Mouse (Mus musculus): ENCODE data around the gene Cdkl5. TPM values are rescaled to one million over a fixed set of nuclear protein-coding genes. Genes with fewer than 3 reads are reported as not detected.

Gene Cdkl5
- 2.7 and 3.2 TPM in 2 replicates for polyA plus RNA-seq (2016; fragmentation: Nextera tagmentation; extraction: Ambion mirVana)

GRCm38 (mm10) chrX:160994543-160995121 lies at the start of gene Cdkl5:
Cdkl5 (minus strand) TSS chrX:160994704.
- Histone ChIP-seq H3K9ac (peak within 1 kb of the TSS; percentile 64), H3K9me3 (no peaks in the 10 kb centered on the region), H3K4me3 (peak within 1 kb of the TSS; percentile 59), H3K36me3 (no peaks in the 10 kb centered on the region), H3K4me2 (replicated peaks) (peak within 1 kb of the TSS; percentile 60), H3K27me3 (replicated peaks) (peaks cover 5% of the 10 kb centered on the region; the same call in 1 of the 2 replicates), H3K27ac (peak within 1 kb of the TSS; percentile 37; the same call in 1 of the 2 replicates), H3K4me1 (no peaks in the 10 kb centered on the region)
- 22% methylated on average over 53 of the region's 53 CpGs for WGBS
- ATAC-seq (ENCODE audit: low FRiP score, low read depth) = peak; percentile 95

DNA sequence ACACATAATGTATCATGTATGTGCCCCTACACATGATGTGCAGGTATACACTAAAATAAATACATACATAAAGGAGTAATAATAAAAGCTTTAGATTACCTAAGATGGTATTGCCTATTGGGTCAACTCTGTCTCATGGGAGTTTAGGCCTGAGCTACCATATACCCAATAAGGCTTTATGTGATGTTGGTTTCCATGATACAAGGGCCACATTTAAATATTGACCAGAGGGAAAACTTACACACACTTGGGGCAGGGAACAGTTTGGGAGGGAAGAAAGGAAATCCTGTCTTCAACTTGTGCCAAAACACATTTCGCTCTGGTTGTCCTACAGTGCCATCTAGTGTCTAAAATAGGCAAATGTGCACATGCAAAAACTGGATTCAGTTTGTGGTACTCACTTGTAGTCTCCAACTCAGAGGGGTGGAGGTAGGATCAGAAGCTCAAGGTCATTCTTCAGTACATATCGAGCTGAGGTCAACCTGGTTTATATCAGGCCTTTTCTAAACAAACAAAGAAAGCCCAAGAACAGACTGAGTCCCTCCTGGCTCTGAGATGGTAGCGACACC lies 38.8 kb upstream of the Cdkl5 start:
- Histone ChIP-seq H3K9me3 (no peaks in the 10 kb centered on the region), H3K27me3 (replicated peaks) (no peaks in the 10 kb centered on the region), H3K27ac (no peak overlapping the region), H3K4me1 (no peaks in the 10 kb centered on the region), H3K4me3 (no peak overlapping the region), H3K4me2 (replicated peaks) (no peak overlapping the region), H3K9ac (no peak overlapping the region), H3K36me3 (no peaks in the 10 kb centered on the region)
- WGBS = 48% methylated on average over 3 of the region's 3 CpGs
- no peak; the same call in 1 of the 2 replicates for ATAC-seq (ENCODE audit: low FRiP score, low read depth)

GRCm38 (mm10) chrX:161032423-161032822 lies 37.9 kb upstream of the Cdkl5 start:
- H3K9me3 ChIP-seq = no peaks in the 10 kb centered on the region
- no peak overlapping the region for H3K4me2 ChIP-seq (replicated peaks)
- no peak for ATAC-seq (ENCODE audit: low FRiP score, low read depth)
- no peaks in the 10 kb centered on the region for H3K36me3 ChIP-seq
- H3K4me1 ChIP-seq = no peaks in the 10 kb centered on the region
- H3K27ac ChIP-seq = no peak overlapping the region
- 27% methylated on average over 2 of the region's 2 CpGs for WGBS
- H3K4me3 ChIP-seq = no peak overlapping the region
- H3K9ac ChIP-seq = no peak overlapping the region
- H3K27me3 ChIP-seq (replicated peaks) = no peaks in the 10 kb centered on the region

DNA sequence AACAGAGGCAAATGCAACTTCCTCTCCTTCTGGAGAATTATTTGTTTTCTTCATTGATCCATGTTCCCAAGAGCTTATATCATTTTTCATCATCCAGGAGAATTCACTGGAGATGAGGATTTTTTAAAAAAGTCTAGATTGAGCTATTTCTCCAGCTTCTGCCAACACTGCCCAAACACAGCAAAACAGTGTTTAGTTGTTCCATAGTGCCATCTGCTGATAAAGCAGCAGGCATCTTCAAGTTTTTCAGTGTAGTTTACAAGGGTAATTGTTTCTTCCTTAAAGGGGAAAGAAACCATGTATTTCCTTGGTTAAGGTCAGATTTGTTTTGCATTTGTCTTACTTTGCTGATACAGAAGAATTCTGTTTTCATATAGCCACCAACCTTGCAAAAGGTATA lies 35.7 kb upstream of the Cdkl5 start:
- H3K4me1 ChIP-seq = no peaks in the 10 kb centered on the region
- no peaks in the 10 kb centered on the region for H3K27me3 ChIP-seq (replicated peaks)
- no peak overlapping the region for H3K4me3 ChIP-seq
- no peaks in the 10 kb centered on the region for H3K36me3 ChIP-seq
- H3K9ac ChIP-seq = no peak overlapping the region
- H3K9me3 ChIP-seq = no peaks in the 10 kb centered on the region
- no peak overlapping the region for H3K27ac ChIP-seq
- no peak for ATAC-seq (ENCODE audit: low FRiP score, low read depth)
- no peak overlapping the region for H3K4me2 ChIP-seq (replicated peaks)

DNA sequence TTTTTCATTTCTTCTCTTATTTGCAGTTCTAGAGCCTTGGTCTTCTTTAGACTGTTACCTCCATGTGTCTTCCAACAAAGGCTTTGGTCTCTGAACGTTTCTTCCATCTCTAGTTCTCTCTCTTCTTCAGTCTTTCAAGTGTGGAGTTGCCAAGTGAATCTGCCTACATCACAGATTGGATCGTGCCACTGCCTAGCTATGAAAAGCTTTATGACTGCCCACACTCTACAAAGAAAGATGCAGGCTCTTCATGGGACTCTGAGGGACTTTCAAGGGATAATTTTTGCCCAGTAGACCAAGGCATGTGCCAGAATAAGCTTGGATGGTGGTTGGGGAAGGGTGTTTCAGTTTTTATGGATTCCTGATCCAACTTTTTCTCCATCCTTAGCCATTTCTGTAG lies 30.0 kb upstream of the Cdkl5 start:
- H3K9me3 ChIP-seq = no peaks in the 10 kb centered on the region
- no peak overlapping the region for H3K9ac ChIP-seq
- no peaks in the 10 kb centered on the region for H3K4me1 ChIP-seq
- no peaks in the 10 kb centered on the region for H3K36me3 ChIP-seq
- WGBS = 80% methylated on average over 2 of the region's 2 CpGs
- no peak overlapping the region for H3K4me2 ChIP-seq (replicated peaks)
- H3K4me3 ChIP-seq = no peak overlapping the region
- ATAC-seq (ENCODE audit: low FRiP score, low read depth) = no peak
- H3K27ac ChIP-seq = no peak overlapping the region
- no peaks in the 10 kb centered on the region for H3K27me3 ChIP-seq (replicated peaks)

GRCm38 (mm10) chrX:161021548-161021947 lies 27.0 kb upstream of the Cdkl5 start:
- 0 out of 2 replicates have a peak, but pooled peaks have one; percentile 13 for ATAC-seq (ENCODE audit: low FRiP score, low read depth)
- 50% methylated on average over 7 of the region's 7 CpGs for WGBS

GRCm38 (mm10) chrX:161018179-161018578 lies 23.7 kb upstream of the Cdkl5 start:
- H3K9me3 ChIP-seq = no peaks in the 10 kb centered on the region
- no peaks in the 10 kb centered on the region for H3K27me3 ChIP-seq (replicated peaks)
- no peaks in the 10 kb centered on the region for H3K4me1 ChIP-seq
- WGBS = 68% methylated on average over 1 of the region's 1 CpGs
- no peak overlapping the region for H3K4me3 ChIP-seq
- no peak for ATAC-seq (ENCODE audit: low FRiP score, low read depth)
- H3K9ac ChIP-seq = no peak overlapping the region
- H3K36me3 ChIP-seq = no peaks in the 10 kb centered on the region
- no peak overlapping the region for H3K27ac ChIP-seq
- H3K4me2 ChIP-seq (replicated peaks) = no peak overlapping the region

More at GRCm38 (mm10) chrX:161021548-161021947, 27.0 kb upstream of the Cdkl5 start:
- H3K9ac ChIP-seq = no peak overlapping the region
- H3K4me3 ChIP-seq = no peak overlapping the region
- no peak overlapping the region for H3K27ac ChIP-seq
- no peaks in the 10 kb centered on the region for H3K9me3 ChIP-seq
- H3K36me3 ChIP-seq = no peaks in the 10 kb centered on the region
- H3K4me1 ChIP-seq = no peaks in the 10 kb centered on the region
- no peak overlapping the region for H3K4me2 ChIP-seq (replicated peaks)
- H3K27me3 ChIP-seq (replicated peaks) = no peaks in the 10 kb centered on the region

- Histone ChIP-seq H3K9me3 (no peaks in the 10 kb centered on the region), H3K4me1 (no peaks in the 10 kb centered on the region), H3K27ac (no peak overlapping the region), H3K4me2 (replicated peaks) (no peak overlapping the region), H3K4me3 (no peak overlapping the region), H3K36me3 (no peaks in the 10 kb centered on the region), H3K27me3 (replicated peaks) (no peaks in the 10 kb centered on the region), H3K9ac (no peak overlapping the region)
- 90% methylated on average over 1 of the region's 1 CpGs for WGBS
- ATAC-seq (ENCODE audit: low FRiP score, low read depth) = no peak
These were observed 11.8 kb upstream of the Cdkl5 start for GRCm38 (mm10) chrX:161006272-161006671.

GRCm38 (mm10) chrX:160996051-160996450 lies 1.5 kb upstream of the Cdkl5 start:
- H3K4me3 ChIP-seq = no peak overlapping the region
- whole genome bisulfite sequencing = 22% methylated on average over 5 of the region's 5 CpGs
- peaks cover 5% of the 10 kb centered on the region; the same call in 1 of the 2 replicates for H3K27me3 ChIP-seq (replicated peaks)
- no peak for ATAC-seq (ENCODE audit: low FRiP score, low read depth)
- H3K9me3 ChIP-seq = no peaks in the 10 kb centered on the region
- no peak overlapping the region for H3K9ac ChIP-seq
- H3K4me1 ChIP-seq = no peaks in the 10 kb centered on the region
- no peaks in the 10 kb centered on the region for H3K36me3 ChIP-seq
- no peak overlapping the region for H3K27ac ChIP-seq
- peak overlapping the region; percentile 45; the same call in 1 of the 2 replicates for H3K4me2 ChIP-seq (replicated peaks)

DNA sequence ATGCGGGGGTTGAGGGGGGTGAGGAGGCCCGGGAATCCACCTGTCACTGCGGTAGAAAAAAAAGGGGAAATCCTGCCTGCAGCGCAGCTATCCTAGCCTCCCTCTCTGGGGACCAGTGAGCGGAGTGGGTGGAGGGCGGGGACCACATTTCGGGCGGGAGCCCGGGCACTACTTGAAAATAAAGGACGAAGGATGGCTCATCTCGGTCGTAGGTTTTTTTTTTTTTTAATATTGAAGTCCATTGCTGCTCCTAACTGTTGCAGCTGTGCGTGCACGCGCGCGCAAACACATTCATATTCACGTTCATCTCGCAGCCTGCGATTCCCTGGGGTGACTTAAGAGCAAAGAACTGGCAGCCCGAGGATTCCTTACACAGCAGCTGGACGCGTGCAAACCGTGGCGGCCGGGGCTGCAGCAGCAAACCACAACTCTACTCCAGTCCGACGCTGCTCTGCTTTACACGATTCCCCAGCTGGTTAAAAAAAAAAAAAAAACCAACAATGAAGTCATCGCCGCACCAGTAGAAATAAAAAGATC lies 695 bp upstream of the Cdkl5 start:
- H3K9me3 ChIP-seq = no peaks in the 10 kb centered on the region
- H3K4me3 ChIP-seq = peak overlapping the region; percentile 59
- WGBS = 21% methylated on average over 31 of the region's 31 CpGs
- no peaks in the 10 kb centered on the region for H3K36me3 ChIP-seq
- peak overlapping the region; percentile 45 for H3K4me2 ChIP-seq (replicated peaks)
- no peaks in the 10 kb centered on the region for H3K4me1 ChIP-seq
- peak; percentile 45 for ATAC-seq (ENCODE audit: low FRiP score, low read depth)
- H3K27me3 ChIP-seq (replicated peaks) = peaks cover 5% of the 10 kb centered on the region; the same call in 1 of the 2 replicates
- peak overlapping the region; percentile 26; the same call in 1 of the 2 replicates for H3K27ac ChIP-seq
- H3K9ac ChIP-seq = no peak overlapping the region

GRCm38 (mm10) chrX:160993749-160994539 lies 560 bp downstream of the Cdkl5 start:
- WGBS = 25% methylated on average over 35 of the region's 39 CpGs
- ATAC-seq (ENCODE audit: low FRiP score, low read depth) = peak; percentile 72; the same call in 1 of the 2 replicates
- H3K4me2 ChIP-seq (replicated peaks) = peak overlapping the region; percentile 60
- no peaks in the 10 kb centered on the region for H3K4me1 ChIP-seq
- no peaks in the 10 kb centered on the region for H3K9me3 ChIP-seq
- no peaks in the 10 kb centered on the region for H3K36me3 ChIP-seq
- peak overlapping the region; percentile 64 for H3K9ac ChIP-seq
- peak overlapping the region; percentile 59 for H3K4me3 ChIP-seq
- peaks cover 5% of the 10 kb centered on the region; the same call in 1 of the 2 replicates for H3K27me3 ChIP-seq (replicated peaks)
- peak overlapping the region; percentile 37; the same call in 1 of the 2 replicates for H3K27ac ChIP-seq

- Histone ChIP-seq H3K4me1 (no peaks in the 10 kb centered on the region), H3K27ac (no peak overlapping the region), H3K4me3 (no peak overlapping the region), H3K9me3 (no peaks in the 10 kb centered on the region), H3K27me3 (replicated peaks) (peaks cover 5% of the 10 kb centered on the region; the same call in 1 of the 2 replicates), H3K36me3 (no peaks in the 10 kb centered on the region), H3K9ac (no peak overlapping the region), H3K4me2 (replicated peaks) (peak overlapping the region; percentile 60)
- 27% methylated on average over 2 of the region's 2 CpGs for WGBS
- no peak for ATAC-seq (ENCODE audit: low FRiP score, low read depth)
These were observed 1.8 kb downstream of the Cdkl5 start for GRCm38 (mm10) chrX:160992703-160993102.
